Mouse (Mus musculus): Measurements from ENCODE around the gene Ccdc6.
"Not testable (repeated sequence)": the region's sequence is repeated elsewhere in the genome, so short reads cannot be mapped to it uniquely, and the experiment has no call there.

The Ccdc6 gene

GRCm38 (mm10) chr10:70174494-70175190 lies 77.7 kb downstream of the Ccdc6 start:
- no peak for DNase-seq

DNA sequence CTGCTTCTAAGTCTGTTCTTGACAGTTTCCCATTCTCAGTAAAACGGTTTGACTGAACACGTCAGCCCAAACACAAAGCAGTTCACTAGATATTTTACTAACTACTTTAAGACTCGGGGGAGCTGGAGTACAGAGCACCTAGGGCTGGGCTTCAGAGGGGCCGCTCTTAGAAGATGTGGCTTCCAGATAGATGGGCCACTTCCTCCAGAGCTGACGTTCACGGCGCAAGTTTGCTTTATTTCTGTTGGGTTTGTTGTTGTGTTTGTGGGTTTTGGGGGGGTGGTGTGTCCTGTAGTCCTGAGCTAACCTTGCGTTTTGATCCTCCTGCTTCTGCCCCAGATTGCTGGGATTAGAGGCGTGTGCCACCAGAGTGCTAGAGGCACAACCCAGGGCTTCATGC lies 83.8 kb downstream of the Ccdc6 start:
- no peak for DNase-seq

DNA sequence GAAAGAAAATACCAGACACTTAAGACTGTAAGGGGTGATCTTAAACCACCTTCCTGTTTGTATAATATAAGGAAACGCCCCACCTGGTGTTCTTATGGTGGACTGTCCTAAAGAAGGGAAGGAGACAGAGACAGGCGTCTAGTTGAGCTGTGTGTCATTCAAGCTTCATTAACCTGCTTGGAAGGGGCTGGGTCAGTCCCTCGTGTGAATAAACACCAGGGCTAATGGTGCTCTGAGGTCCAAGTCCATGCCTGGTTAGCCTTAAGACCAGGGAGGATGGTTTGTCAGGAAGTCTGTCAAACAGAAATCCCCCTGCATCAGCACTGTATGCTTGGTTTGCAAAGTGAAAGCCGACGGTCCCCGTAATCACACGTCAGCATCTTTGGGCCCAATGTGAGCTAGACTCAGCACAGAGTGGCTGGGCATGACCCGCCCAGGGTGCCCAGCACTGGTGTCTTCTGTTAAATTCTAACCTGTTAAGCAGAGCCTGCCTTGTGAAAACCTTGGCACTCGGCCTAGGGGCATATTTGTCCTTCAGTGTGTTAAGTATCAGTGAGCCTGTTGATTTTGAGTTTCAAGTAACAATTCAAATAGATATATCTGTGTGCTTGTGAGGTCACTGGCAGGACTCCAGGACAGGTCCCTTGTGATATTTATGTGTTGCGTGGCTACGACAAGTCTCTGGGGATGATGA lies 84.5 kb downstream of the Ccdc6 start:
- no peak for DNase-seq

- DNase-seq, result no peak
These were observed 86.5 kb downstream of the Ccdc6 start for GRCm38 (mm10) chr10:70183210-70184080.

- peak; percentile 38 to 42 for DNase-seq
These were observed 89.2 kb downstream of the Ccdc6 start for GRCm38 (mm10) chr10:70186136-70186535.

- DNase-seq, result no peak
These were observed 89.7 kb downstream of the Ccdc6 start for GRCm38 (mm10) chr10:70186586-70186985.

GRCm38 (mm10) chr10:70189864-70190263 lies 92.9 kb downstream of the Ccdc6 start:
- DNase-seq, result no peak

DNA sequence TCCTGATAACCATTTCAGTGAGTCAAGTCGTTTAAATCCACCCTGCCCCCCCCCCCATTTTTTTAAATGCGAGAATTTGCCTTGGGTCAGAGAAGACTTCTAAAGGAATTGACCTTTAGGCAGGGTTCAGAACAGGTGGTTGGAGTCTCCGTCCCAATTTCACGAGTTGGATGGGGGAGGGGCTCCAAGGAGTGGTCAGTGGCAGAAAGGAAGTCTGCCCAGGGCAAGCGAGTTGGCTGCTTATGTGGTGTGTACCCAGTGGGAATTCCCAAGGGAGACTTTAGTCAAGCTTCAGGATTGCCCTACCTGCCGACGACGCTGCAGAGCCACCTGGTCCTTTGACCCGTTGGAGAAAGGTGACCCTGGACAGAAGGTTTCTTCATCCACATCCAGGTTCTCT lies 97.4 kb downstream of the Ccdc6 start:
- DNase-seq, result no peak

- peak; percentile 22 to 35 for DNase-seq
These were observed 98.4 kb downstream of the Ccdc6 start for GRCm38 (mm10) chr10:70195279-70195678.

GRCm38 (mm10) chr10:70195786-70196185 lies 98.9 kb downstream of the Ccdc6 start:
- DNase-seq, result no peak

GRCm38 (mm10) chr10:70196666-70197065 lies 99.7 kb downstream of the Ccdc6 start:
- DNase-seq, result no peak

DNA sequence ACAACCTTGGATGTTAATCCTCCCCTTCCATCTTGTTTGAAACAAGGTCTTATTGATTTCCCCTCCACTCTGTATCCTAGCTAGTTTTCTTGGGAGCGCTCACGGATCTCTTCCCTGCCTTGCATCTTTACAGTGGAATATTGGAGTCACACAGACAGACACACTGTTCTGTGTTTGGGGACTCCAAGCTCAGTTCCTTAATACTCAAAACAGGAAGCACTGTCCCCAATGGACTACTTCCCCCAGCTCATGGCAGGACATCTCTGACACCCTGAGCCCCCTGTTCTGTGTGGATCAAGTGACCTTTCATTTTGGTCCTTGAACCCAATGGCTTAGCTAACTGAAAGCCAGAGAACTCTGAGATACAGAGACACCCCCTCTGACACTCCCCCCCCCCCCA lies 100.7 kb downstream of the Ccdc6 start:
- no peak for DNase-seq

DNA sequence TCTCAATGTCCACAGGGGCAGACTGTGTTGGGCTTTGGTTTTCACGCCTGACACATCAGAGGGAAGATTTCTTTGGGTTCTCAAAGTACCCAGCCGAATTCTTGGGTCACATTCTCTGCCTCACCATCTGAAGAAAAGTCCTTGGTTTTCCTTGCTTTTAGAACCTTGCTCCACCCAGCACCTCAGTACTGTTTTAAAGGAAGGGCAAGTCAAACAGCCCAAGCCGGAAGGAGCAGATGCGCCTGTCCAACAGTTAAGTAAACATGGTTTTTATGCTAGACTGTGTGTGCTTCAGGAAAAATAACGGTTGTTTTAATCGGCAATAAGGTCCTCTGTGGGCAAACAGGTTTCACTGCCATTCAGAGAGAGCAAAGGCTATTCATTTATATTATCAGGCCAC lies 101.1 kb downstream of the Ccdc6 start:
- DNase-seq, result no peak

GRCm38 (mm10) chr10:70198951-70199463 lies 102.1 kb downstream of the Ccdc6 start:
- no peak for DNase-seq

- peak; percentile 46 to 55 for DNase-seq
These were observed 102.7 kb downstream of the Ccdc6 start for GRCm38 (mm10) chr10:70199466-70200210.

DNA sequence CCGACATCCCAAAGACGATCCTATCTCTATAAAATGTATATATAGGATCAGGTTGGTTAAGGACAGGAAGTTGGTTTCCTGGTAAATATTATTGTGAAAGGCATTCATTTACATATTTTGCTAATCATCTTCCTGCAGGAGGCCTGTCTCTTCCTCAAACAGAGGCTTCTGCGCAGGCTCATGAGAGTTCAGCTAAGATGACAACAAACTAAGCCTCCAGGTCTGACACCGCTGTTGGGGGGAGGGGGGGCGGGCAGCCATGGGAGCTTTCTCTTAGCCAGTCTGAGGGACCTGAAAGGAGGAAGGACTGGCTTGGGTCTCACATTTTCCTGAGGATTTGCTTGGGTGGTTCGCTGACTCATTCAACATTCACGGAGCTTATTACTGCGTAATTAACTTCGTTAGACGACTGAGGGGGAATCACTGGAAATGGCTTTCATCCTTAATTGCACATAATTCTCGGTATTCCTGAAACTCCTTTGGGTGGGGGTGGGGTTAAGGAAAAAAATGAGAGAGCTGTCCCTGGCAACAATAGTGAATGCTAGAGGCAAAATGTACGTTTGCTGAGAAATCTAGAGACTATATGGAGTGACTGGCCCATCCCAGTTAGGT lies 104.1 kb downstream of the Ccdc6 start:
- no peak for DNase-seq

GRCm38 (mm10) chr10:70204505-70205399 lies 107.8 kb downstream of the Ccdc6 start, which contains the start of gene Mrln:
Gene Mrln, plus strand, starts transcription at chr10:70204664.
- DNase-seq, result no peak

- DNase-seq, result no peak
These were observed 114.4 kb downstream of the Ccdc6 start for GRCm38 (mm10) chr10:70211281-70211680.

GRCm38 (mm10) chr10:70220971-70221370 lies 124.0 kb downstream of the Ccdc6 start:
- DNase-seq, result no peak

GRCm38 (mm10) chr10:70222231-70222630 lies 125.3 kb downstream of the Ccdc6 start:
- not testable (repeated sequence) for DNase-seq

DNA sequence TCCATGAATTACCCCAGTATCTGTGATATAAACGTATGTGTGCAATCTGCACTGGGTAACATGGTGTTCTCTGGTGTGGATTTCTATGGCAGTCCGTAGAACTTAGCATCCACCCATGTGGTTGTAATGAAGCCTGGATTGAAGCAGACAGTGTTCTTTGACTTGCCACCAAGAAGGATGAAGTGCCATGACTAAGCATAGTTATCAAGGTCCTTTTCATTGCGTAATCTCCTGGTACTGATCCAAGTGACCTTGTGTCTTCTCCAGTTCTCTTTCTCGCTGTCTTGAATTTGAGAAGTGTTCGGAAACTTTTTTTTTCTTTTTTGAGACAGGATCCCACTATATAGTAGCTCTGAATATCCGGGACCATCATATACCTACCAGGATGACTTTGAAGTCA lies 127.7 kb downstream of the Ccdc6 start:
- no peak for DNase-seq
